Mouse (Mus musculus) lung, adult 2 months (tissue): Measurements from ENCODE around the gene Nrxn3.

Source experiments
- CTCF ChIP-seq: fragments of 200-500 bp; IDR thresholded peaks from 2 replicates; pipeline ENCODE4 v1.5.1; 2011; ENCODE audit warnings: mild to moderate bottlenecking, low read length, control low read depth; ENCODE audit not compliant: insufficient read depth
- POLR2A ChIP-seq: fragments of 200-500 bp; IDR thresholded peaks from 2 replicates; pipeline ENCODE4 v1.6.1; 2011; ENCODE audit warnings: low read depth, mild to moderate bottlenecking, control low read depth, low read length, borderline replicate concordance; ENCODE audit errors: extremely low read depth

DNA sequence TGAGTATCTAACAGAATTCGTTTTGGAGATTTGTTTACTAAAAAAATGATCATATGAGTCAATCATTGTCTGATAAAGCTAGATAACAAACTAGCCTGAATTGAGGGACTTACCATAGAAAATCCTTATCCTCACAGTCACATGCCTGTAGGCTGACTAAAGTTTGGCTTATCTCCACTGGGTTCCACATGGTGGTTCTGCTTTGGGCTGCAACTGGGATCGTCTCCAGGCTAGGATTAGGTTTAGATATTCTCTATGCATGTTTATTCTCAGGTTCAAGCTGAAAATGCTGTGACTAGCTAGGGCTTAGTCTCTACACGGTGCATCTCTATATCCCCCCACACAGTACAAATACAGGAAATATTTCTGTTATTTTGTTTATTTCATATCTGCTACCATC, 1421.6 kb downstream of the Nrxn3 start:
- no peak for TF ChIP-seq CTCF
- TF ChIP-seq POLR2A = no peak
